Mouse (Mus musculus): ENCODE data around the gene Nr4a1.
A peak's percentile ranks its signal among the peaks of the same experiment; 100 is the strongest.

Nr4a1 gene

DNA sequence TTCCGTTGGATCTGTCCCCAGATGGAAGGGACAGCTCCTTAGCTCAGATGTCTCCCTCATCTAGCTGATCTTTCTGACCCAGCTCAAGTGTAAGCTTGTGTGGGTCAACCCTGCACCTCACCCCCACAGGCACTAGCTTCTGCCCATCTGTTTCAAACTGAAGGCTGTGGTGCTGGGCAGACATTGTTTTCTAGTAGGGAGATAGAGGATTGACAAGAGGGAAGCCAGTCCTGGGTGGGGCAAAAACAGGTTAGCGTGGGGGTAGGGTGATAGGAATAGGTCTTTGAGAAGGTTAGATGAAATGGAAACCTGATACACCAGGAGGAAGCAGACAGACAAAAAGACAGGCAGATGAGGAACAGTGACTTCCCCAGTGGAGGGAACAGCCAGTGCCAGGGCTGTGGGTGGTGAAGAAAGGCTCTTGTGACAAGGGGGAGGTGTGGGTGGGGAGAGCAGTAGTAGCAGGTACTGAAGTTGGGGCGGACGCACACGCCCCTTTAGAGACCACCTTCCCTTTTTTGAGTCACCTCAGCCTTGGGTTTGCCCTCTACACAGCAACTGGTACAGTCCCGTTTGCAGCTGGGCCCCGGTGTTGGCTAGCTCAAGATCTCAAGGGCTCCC, 1.9 kb downstream of the Nr4a1 start:
- DNase-seq (ENCODE audit: low read depth, low spot score) = no peak

DNA sequence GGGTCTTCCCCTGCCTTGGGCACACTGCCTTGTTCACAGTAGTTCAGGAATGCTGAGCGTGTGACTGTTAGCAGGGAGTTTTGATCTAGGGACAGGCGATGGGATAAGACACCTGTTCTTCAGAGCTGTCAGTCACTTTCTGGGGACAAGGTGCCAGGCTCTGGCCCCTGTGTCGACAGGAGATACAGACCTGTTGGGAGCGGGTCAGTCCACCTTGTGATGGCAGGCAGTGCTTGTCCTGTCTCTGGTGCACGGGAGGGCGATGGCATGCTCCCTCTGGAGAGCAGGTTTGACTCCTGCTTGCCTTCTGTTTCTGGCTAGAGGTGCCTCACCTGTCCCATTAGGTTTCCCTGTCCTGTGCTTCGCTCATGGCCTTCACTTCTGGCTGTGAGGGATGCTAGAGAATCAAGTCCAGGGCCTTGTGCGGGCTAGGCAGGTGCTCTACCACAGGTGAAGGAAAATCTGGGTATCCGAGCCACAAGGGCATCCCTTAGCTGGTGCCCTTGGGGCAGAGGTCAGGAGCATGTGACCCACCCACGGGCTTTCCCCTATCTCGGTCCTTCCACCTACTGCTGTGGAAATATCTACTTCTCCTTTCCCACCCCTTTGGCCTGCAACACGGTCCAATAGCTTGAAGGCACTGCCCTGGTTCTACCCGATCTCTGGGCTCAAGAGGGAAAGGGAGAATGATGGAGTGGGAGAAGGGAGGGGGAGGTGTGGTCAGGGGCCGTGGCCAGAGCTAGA, 2.6 kb downstream of the Nr4a1 start:
- DNase-seq (ENCODE audit: low read depth, low spot score) = no peak

DNA sequence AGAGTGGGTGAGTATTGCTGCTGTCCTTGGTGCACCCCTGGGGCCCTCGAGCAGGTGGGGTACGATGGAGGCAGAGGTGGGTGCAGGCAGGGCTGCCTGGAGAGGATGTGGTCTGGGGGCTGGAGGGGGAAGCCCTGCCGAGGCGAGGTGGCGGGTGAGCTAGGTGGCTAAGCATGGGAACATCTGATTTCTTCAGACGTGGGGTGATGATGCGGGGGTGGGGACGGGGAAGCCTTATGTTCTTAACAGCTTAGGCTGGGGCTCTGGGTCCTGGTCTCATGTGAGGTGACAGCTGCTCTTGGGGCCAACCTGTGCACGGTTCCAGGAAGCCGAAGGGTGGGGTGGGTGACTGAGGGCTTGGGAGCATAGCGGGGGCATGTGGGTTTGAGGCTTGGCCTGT, 4.4 kb downstream of the Nr4a1 start:
- DNase-seq (ENCODE audit: low read depth, low spot score) = no peak

DNA sequence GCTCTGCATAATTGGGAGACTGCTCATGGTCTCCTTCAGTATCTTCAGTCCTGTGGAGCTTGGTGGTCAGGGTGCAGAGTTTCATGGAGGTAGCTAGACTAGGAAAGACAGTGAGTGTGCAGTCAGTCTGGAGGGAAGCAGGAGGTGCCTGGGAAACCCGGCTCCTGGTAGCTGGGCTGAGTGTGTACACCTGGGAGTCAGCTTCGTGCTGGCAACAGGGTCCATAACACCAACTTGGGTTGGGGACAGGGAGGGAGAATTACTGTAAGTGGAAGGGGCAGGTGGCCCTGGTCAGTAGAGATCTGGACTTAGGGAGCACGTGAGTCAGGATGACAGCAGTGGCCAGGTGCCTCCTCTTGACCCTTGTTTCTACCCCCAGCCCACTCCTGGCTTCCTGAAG, 5.9 kb downstream of the Nr4a1 start:
- no peak for DNase-seq (ENCODE audit: low read depth, low spot score)

DNA sequence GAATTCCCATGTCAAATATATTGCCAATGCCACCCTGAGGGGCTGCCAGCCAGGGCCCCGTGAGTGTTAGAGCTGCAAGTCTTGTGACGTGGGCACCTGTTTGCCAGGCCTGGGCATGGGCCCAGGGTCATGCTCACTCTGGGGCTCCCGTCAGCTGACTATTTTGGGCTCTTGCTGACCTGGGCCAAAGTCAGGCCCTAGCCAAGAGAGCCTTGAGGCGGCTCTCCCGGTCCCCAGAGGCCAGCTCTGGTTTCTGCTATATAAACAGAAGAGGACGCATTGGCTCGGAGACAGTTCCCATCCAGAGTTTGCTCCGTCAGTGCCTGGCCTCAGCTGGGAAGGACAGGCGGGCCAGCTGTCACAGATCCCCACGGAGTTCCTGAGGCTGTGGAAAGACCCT, 6.3 kb downstream of the Nr4a1 start:
- DNase-seq (ENCODE audit: low read depth, low spot score) = no peak

DNA sequence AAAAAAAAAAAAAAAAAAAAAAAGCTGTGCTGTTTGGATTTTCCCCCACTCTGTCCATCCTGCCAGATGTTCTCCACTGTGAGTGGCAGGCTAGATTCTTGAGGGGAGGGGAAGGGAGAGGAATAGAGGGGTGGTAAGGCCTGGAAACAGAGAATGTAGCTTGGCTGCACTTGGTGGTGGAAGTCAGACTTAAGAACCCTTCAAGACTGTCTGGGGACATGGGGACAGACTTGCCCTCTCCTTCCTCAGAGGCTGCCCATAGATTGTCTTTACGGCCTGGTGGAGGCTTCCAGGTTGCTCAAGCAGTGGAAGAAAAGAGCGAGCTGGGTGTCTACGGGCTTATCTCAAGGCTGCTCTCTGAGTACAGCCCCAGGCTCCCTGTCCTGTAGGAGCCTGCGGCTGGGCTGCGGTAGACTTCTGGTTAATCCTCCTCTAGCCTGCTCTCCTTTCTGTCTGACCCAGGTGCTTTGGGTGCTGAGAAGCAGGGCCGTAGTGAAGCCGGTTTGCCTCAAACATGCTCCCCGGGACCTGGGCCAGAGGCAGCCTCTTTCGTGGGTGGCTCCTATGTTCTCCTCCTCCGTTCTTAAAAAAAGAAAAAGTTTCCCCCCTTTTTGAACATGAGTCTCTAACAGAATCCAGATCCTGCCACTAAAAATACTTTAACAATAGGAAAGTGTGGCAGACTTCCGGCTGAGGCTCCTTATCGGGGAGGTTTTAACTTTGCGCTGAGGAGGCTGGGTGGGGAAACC, 7.0 kb downstream of the Nr4a1 start:
- no peak for DNase-seq (ENCODE audit: low read depth, low spot score)

DNA sequence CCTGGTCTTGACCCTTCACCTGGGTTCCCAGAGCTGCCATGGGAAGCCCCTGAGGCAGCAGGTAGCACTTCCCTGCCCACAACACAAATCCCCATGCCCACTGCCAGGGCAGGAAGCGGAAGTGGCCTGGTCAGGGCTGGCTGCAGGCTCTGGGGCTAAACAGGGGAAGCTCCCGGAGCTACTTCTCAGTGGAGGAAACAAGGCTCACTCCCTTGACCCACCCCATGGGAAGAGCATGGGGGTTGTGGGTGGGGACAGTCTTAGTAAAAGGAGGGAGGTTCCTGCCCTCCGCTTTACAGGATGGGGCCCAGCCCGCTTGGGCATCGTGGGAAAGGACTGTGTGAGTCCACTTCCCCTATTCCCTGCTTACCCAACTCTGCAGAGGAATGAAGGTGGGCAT, 8.4 kb downstream of the Nr4a1 start:
- DNase-seq (ENCODE audit: low read depth, low spot score) = no peak

DNA sequence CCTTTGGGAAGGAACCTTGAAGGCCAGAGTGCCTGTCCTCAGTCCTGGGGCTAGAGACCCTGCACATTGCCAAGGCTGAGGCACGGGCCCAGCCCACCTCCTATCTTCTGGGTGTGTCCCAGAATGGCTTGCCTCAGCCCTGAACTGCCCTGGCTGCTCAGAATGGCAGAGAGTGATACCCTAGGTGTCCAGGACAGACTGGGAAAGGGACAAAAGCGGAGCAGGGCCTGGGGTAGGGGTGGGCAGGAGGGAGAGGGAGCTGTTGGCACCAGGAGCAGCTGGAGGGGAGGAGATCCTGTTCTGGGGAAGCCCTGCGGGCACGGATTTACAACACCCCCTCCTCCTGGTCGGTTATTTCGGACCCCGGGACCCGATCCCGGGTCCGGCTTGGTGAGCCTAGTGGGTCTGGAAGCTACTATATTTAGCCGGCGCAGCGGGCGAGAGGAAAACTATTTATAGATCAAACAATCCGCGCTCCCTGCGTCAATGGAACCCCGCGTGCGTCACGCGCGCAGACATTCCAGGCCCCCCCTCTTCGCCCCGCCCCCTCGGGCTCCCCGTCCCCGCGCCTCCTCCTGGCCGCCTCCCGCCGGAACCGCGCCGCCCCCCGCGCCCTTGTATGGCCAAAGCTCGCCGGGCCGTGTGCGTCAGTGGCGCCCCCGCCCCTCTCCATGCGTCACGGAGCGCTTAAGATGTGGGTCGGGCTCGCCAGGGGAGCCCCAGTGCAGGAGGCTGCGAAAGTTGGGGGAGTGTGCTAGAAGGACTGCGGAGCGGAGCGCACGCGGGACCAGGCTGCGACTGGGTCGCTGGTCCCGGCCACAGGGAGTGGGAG, 12.3 kb downstream of the Nr4a1 start:
- DNase-seq (ENCODE audit: low read depth, low spot score) = peak; percentile 81

DNA sequence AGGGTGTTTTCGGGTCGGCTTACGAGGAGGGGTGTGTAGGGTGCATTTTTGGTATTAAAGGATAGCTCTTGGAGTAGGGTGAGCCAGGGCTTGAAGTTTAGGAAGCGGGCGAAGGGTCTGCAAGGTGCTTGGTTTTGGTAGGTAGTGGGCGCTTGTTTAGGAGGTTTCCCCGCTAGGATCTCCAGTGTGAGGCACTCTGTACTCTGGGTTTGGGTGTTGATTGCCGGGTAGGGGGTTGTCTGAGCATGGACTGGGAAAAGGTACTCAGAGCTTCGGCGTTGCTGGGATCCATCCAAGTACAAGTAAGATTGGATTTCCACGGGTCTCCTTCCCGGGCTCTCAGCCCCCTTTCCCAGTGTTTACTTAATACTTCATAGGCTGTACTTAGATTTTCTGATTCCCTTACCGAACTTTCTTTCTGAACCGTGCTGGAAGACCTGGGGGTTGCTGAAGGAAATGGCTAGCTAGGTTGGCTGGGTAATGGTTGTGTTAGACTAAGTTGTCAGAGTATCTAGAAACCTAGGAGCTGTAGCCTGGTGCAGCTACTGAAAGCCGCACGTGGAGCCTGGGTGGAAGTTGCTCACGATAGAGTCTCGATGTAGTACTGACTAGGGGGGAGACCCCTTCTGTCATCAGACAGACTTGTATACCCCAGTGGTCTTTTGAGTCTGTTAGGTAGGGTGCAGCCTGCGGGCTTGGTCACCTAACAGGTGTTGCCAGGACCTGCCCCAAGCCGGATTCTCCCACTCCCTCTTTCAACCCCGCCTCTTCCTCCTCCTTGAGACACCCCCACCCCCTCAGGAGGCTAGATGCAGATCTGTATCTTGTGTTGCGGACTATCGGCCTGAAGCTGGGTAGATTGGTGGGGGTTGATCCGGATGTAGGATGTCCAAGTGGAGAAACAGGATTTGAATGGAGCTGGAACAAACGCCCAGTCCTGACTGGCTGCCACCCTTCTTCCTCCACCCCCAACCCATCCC, 13.3 kb downstream of the Nr4a1 start:
- no peak for DNase-seq (ENCODE audit: low read depth, low spot score)

DNA sequence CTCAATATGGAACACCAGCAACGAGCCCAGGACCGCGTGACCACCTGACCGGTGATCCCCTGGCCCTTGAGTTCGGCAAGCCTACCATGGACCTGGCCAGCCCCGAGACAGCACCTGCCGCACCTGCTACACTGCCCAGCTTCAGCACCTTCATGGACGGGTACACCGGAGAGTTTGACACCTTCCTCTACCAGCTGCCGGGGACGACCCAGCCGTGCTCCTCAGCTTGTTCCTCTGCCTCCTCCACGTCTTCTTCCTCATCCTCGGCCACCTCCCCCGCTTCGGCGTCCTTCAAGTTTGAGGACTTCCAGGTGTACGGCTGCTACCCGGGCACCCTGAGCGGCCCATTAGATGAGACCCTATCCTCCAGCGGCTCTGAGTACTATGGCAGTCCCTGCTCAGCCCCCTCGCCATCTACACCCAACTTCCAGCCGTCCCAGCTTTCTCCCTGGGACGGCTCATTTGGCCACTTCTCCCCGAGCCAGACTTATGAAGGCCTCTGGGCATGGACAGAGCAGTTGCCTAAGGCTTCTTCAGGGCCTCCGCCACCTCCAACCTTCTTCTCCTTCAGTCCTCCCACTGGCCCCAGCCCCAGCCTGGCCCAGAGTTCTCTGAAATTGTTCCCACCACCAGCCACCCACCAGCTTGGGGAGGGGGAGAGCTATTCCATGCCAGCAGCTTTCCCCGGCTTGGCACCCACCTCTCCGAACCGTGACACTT, 16.2 kb downstream of the Nr4a1 start:
- no peak for DNase-seq (ENCODE audit: low read depth, low spot score)

DNA sequence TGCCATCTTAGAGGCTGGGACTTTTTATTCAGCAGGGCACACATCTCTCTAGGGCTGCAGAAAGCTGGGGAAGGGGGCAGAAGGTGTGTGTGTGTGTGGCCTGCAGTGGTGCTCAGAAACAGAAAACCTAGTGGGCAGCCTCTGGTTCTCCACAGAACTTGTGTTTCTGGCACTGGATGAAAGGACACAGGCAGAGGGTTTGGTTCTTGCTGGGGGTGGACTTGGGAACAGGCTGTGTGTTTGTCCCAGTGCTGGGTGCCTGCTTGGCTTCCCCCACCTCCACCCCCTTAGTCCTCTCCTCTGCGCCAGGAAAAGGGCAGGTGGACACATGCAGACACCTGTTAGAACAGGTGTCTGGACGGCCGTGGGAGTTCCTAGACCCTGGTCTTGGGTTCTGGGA, 17.0 kb downstream of the Nr4a1 start:
- DNase-seq (ENCODE audit: low read depth, low spot score) = no peak

DNA sequence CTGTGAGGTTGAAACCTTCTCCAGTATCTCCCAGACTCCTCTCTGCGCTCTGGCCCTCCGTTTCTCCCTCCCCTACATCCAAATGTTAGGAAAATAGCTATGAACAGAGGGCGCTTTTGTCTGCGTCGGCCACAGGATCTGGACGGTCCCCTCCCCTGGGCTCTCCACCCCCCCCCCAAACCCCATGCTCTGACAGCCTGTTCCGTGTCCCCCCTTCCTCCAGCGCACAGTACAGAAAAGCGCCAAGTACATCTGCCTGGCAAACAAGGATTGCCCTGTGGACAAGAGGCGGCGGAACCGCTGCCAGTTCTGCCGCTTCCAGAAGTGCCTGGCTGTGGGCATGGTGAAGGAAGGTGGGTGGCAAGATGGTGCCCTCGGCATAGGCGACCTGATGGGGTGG, 17.4 kb downstream of the Nr4a1 start:
- DNase-seq (ENCODE audit: low read depth, low spot score) = no peak

DNA sequence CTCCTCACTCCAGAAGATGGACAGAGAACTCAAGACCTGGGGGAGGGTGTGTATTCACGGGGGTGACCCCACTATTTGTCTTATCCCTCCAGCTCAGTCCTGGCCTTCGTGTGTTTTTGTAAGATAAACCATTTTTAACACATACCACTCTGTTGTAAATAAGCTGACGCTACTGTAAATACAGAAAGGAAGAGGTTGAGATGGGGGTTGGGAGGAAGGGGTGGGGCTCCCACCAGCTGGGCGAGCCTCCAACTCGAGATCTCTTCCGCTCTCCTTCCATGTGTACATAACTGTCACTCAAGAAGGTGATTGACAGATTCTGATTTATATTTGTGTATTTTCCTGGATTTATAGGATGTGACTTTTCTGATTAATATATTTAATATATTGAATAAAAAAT, 20.3 kb downstream of the Nr4a1 start:
- no peak for DNase-seq (ENCODE audit: low read depth, low spot score)

DNA sequence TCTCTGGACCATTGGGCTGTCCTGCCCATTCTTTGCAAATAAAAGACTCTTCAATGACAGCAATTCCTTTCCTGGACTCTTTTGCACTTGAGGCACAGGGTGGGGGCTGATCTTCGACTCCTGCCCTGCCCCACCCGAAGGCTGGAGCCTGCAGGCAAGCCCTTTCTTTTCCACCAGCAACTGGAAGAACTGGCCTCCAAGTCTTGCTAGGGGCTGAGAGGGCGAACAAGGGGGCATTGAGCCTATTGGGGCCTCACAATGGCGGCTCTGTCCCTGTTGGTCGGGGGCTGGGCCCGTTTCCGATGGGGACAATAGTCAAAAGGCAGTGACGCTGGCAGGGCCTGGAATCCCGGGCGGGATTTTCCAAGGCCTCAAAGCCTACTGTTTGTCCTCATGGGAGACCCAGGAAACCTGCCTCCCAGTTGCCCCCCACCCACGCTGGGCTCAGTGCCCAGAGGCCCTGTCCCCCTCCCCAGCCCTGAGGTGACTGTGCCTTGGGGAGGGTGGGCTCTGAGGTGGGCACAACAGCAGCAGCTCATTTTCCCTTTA, 23.4 kb downstream of the Nr4a1 start:
- DNase-seq (ENCODE audit: low read depth, low spot score) = no peak

DNA sequence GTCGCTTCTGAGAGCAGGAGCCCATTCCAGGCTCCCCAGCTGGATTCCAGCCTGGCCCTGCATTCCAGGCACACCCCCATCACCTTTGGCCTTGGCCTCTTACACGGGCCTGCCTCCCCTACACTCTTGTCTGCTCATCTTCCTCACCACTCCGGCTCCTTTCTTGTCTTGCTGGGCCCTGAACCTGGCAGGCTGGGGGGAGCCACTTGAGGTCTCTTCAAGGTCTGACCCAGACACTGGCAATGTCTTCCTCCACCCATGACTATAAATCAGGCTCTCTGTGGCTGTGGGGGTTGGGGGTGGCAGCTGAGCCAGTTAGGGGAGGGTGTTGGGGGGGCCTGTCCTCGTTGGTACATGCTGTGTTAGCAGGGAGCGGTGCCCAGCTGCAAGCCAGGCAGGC, 24.5 kb downstream of the Nr4a1 start:
- no peak for DNase-seq (ENCODE audit: low read depth, low spot score)

DNA sequence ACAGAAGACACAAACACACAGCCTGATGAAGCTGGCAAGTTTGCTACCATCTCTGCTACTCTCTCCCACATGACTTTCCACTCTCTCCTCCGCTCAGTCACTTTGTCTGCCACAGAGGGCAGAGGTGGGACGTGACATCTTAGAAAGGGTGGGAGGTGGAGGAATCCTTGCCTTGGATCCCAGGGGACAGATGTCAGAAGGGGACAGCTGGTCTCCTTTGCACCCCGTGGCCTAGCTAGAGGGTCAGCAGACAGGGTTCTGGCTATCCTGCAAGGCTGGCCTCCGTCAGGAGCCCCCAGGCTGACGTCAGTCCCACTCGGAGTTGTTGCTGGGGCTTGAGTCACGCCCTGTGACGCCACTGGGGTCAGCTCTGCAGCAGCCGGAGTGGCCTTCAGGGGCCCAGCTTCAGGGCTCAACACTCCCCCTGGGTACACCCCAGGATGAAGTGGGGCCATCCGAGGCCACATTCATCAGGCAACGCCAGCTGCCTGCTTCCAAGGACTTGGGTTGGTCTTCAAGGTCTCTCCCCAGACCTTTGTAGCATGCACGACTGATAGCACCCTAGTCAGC, 25.4 kb downstream of the Nr4a1 start:
- no peak for DNase-seq (ENCODE audit: low read depth, low spot score)

DNA sequence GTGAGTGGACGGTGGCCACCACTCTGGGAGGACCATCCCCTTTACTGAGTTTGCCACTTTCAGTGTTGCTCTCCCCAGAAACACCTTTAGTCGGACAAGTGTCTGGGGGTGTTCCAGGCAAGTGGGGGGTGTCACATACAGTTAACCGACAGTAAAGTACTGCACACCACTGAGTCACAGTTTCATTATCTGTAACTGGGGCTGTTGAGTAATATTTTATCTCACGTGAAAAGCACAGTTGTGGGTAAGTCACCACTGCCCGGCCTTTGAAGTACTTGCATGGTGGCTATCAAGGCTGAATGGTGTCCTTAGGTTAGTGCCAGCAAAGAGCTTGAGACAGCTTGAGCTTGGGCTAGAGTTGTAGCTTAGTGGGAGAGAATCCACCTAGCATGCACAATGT, 28.4 kb downstream of the Nr4a1 start:
- DNase-seq (ENCODE audit: low read depth, low spot score) = no peak

DNA sequence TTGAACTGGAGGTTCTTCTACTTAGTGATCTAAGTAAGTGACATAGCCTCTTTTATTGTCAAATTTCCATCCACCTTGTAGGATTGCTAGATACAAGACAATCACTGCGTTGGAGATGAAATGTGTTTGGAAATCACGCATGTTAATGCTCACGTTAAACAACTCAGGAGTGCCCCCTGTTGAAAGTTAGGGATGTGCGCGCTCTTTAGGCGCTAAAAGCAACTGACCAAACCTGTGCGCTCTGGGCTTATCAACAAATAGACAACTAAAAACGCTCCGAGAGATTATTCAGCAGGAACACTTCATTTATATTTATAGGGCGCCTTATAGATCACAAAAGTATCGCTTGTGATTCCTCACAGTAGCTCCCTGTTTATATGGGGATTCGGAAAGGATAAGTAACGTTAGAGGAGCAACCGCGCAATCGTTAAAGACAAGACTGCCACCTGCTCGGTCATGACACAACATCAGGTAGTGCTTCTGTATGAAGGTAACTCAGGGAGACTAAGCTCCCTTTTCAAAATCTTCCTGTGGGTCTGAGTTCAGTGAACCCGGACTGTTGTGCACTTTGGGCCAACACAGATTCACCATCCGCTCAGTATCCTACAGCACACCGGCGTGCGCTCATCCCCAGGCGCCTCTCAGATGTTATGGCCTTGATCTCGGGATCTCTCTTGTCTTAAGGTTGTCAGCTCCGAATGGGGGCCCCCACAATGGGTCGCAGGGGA, 29.3 kb downstream of the Nr4a1 start:
- peak; percentile 69 for DNase-seq (ENCODE audit: low read depth, low spot score)
